Mouse (Mus musculus) activated CD4-positive, CD25-positive, alpha-beta regulatory T cell (primary cell): ENCODE measurements around the gene Fam19a1. TPM values are rescaled to one million over a fixed set of nuclear protein-coding genes. Genes with fewer than 3 reads are reported as not detected.

ENCODE experiments used
- polyA plus RNA-seq, 2 experiments: library from polyadenylated mRNA; unstranded; fragments of 100-300 nt; shearing (Covaris generic); gene quantifications; one replicate each; pipeline ENCODE4 v1.2.1; 2017

Gene Fam19a1
- 1 to 10 TPM in 1 of 2 experiments, not detected in 1; 1.7 TPM for polyA plus RNA-seq

DNA sequence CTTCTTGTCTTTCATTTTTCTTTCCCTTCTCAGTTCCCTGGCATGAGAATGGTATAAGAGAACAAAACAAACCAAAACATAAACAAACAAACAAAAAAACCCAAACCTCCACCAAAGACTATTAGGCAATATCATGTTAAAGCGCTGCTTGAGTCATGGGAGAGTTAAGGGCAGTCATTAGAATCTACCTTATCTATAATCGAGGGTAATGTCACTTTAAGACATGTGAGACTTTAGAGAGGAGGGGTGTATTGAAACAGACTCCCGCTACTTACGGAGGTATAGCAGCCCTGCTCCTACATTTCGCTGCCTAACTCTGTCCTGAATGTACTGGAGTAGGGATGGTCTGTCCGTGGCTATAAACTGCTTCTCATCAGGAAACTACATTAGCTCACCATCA lies at the start of gene Fam19a1:
TSS of gene Fam19a1 (plus strand) at position 301 of the 400 bp plus-strand sequence.

DNA sequence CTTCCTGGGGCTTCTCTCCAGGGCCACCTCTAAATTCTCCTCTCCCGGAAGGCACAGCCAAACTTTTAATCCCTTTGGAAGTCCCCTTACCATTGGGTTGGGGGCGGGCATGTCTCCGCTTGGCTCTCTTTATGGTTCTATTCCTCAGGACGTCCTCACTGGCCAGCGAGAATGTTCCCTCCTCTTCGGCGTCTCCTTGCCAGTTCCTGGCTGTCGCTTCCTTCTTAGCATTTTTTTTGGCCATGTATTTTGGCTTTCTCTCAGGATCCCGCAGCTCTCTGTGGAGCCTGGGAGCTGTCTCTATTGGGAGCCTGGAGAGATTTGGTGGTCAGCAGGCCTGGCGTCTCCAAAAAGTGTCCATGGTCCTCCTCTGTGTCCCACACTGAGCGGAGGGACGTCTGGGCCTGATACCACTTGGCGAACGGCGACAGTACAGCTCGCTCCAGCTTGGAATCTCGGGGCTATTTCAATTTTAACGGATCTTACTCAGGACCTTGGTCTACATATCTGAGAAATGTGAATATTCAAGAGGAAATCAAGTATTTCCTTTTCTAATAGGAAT lies 52.9 kb downstream of the Fam19a1 start, which contains the start of gene 1700123L14Rik:
TSS of gene 1700123L14Rik (minus strand) at position 426 of the 562 bp plus-strand sequence.

Other genes with a start within 250 kb of the Fam19a1 start
- not detected for gene 1700123L14Rik, start 53.1 kb downstream of the Fam19a1 start, polyA plus RNA-seq